Comparison of ENCODE assay signal across 12 mouse cellular contexts in the genomic region with DNA sequence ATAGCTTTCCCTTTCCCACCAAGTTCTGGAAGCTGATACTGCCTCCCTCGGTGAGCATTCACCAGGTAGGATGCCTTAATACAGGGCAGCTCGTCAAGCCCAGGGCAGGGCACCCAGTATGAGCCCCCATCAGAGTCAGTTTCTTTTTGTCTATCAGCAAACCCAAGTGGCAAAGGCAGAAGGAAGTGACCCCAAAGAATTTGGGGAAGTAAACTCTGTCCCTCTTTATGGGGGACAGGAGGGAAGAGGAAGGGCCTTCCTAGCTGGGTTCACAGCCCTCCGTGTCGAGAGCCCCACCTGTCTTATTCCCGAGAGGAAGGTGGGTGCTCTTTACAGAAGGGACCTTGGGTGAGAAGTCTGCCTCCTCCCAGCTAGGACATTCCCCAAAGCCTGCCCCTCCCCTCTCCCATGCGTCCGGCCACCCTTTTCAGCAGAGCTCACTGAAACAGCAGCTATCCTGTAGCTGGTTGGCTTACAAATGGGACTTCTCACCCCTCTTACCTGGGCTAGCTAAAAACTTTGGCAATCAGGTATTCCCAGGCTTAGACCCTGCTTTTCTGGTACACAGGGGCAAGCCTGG. TPM values are rescaled to one million over a fixed set of nuclear protein-coding genes. Genes with fewer than 3 reads are reported as not detected.
DNase-seq lines count a peak whose midpoint lies in the region; ATAC-seq lines count a peak whose summit lies in the region.
"Had no signal": no experiment of that assay in that cellular context is flagged by ENCODE, and none has a peak within 500 bp of the region (broad histone marks: within the 10 kb centered on the region; RNA-seq: fewer than 3 reads in every experiment).

No protein-coding gene starts in this region.

- no peaks in the 10 kb centered on the region for H3K9me3 ChIP-seq in heart, embryonic 13.5 days
- H3K9me3 ChIP-seq in midbrain, embryonic 12.5 days: no peaks in the 10 kb centered on the region
- no peaks in the 10 kb centered on the region for H3K9me3 ChIP-seq in midbrain, embryonic 15.5 days
- H3K9me3 ChIP-seq in forebrain, embryonic 16.5 days (ENCODE audit: control insufficient read depth, low read length): no peaks in the 10 kb centered on the region
- H3K9me3 ChIP-seq: limb, embryonic 12.5 days had no signal

- DNase-seq in heart, postnatal 10 days: no peak
- DNase-seq in splenic B cell, adult 2 months (ENCODE audit: low read depth, low spot score): peak; percentile 56
- no peak for DNase-seq in layer of hippocampus, postnatal 10 days (ENCODE audit: low spot score in 2 of 2)
- no peak for DNase-seq in right cerebral cortex, adult 2 months (ENCODE audit: low spot score in 2 of 2)
- DNase-seq: thymus, adult 2 months had no signal

- 59% methylated on average over 7 of the region's 7 CpGs for WGBS in heart, embryonic 13.5 days
- 54% methylated on average over 7 of the region's 7 CpGs for WGBS in midbrain, embryonic 12.5 days
- WGBS in midbrain, embryonic 15.5 days: 54% methylated on average over 7 of the region's 7 CpGs
- WGBS in forebrain, embryonic 16.5 days: 48% methylated on average over 7 of the region's 7 CpGs

- H3K36me3 ChIP-seq in heart, embryonic 13.5 days: no peaks in the 10 kb centered on the region
- H3K36me3 ChIP-seq in midbrain, embryonic 12.5 days: no peaks in the 10 kb centered on the region
- no peaks in the 10 kb centered on the region for H3K36me3 ChIP-seq in midbrain, embryonic 15.5 days (replicated peaks)
- no peaks in the 10 kb centered on the region for H3K36me3 ChIP-seq in forebrain, embryonic 16.5 days (ENCODE audit: control insufficient read depth, insufficient read depth)
- H3K36me3 ChIP-seq in splenic B cell, adult 2 months (ENCODE audit: control insufficient read depth, insufficient read depth, low read length, poor library complexity, severe bottlenecking): no peaks in the 10 kb centered on the region
- H3K36me3 ChIP-seq: limb, embryonic 12.5 days had no signal

- no peak overlapping the region for H3K4me2 ChIP-seq in heart, embryonic 13.5 days
- H3K4me2 ChIP-seq in midbrain, embryonic 12.5 days (replicated peaks): no peak overlapping the region
- H3K4me2 ChIP-seq in midbrain, embryonic 15.5 days: no peak overlapping the region
- no peak overlapping the region for H3K4me2 ChIP-seq in forebrain, embryonic 16.5 days (ENCODE audit: low read length)
- H3K4me2 ChIP-seq: limb, embryonic 12.5 days had no signal

- intact Hi-C loops in heart, postnatal 10 days (cut with DNase I): no loop called here

- no peak for ATAC-seq in heart, embryonic 13.5 days (ENCODE audit: extremely low read depth, insufficient number of reproducible peaks, low FRiP score, low TSS enrichment)
- ATAC-seq in midbrain, embryonic 12.5 days (ENCODE audit: low FRiP score, low read depth): no peak
- no peak for ATAC-seq in midbrain, embryonic 15.5 days (replicated peaks)
- no peak for ATAC-seq in forebrain, embryonic 16.5 days

- no peak overlapping the region for H3K4me3 ChIP-seq in heart, embryonic 13.5 days
- H3K4me3 ChIP-seq in midbrain, embryonic 12.5 days: no peak overlapping the region
- no peak overlapping the region for H3K4me3 ChIP-seq in midbrain, embryonic 15.5 days
- no peak overlapping the region for H3K4me3 ChIP-seq in forebrain, embryonic 16.5 days (replicated peaks; ENCODE audit: low read length)
- H3K4me3 ChIP-seq: limb, embryonic 12.5 days had no signal

- peaks cover 78% of the 10 kb centered on the region for H3K4me1 ChIP-seq in heart, embryonic 13.5 days
- H3K4me1 ChIP-seq in midbrain, embryonic 12.5 days: peaks cover 68% of the 10 kb centered on the region
- peaks cover 41% of the 10 kb centered on the region for H3K4me1 ChIP-seq in midbrain, embryonic 15.5 days
- peaks cover 62% of the 10 kb centered on the region for H3K4me1 ChIP-seq in forebrain, embryonic 16.5 days (replicated peaks; ENCODE audit: control insufficient read depth, insufficient read depth, low read length)

- peak overlapping the region; percentile 6; the same call in 1 of the 2 replicates for H3K9ac ChIP-seq in heart, embryonic 13.5 days
- H3K9ac ChIP-seq in midbrain, embryonic 12.5 days (replicated peaks): no peak overlapping the region
- no peak overlapping the region for H3K9ac ChIP-seq in midbrain, embryonic 15.5 days
- no peak overlapping the region for H3K9ac ChIP-seq in forebrain, embryonic 16.5 days (replicated peaks; ENCODE audit: low read depth, low read length)
- H3K9ac ChIP-seq: limb, embryonic 12.5 days had no signal

- no peak overlapping the region for H3K27ac ChIP-seq in heart, embryonic 13.5 days (replicated peaks)
- peak overlapping the region; percentile 83 for H3K27ac ChIP-seq in midbrain, embryonic 12.5 days (replicated peaks)
- H3K27ac ChIP-seq in midbrain, embryonic 15.5 days: no peak overlapping the region
- H3K27ac ChIP-seq in forebrain, embryonic 16.5 days (ENCODE audit: low read length): 0 out of 2 replicates have a peak overlapping the region, but pooled peaks have one; percentile 20

- no peaks in the 10 kb centered on the region for H3K27me3 ChIP-seq in heart, embryonic 13.5 days (replicated peaks)
- peaks cover 9% of the 10 kb centered on the region; the same call in 1 of the 2 replicates for H3K27me3 ChIP-seq in midbrain, embryonic 12.5 days
- no peaks in the 10 kb centered on the region for H3K27me3 ChIP-seq in midbrain, embryonic 15.5 days (replicated peaks)
- no peaks in the 10 kb centered on the region for H3K27me3 ChIP-seq in forebrain, embryonic 16.5 days (replicated peaks; ENCODE audit: control insufficient read depth, insufficient read depth, low read length)
- no peaks in the 10 kb centered on the region for H3K27me3 ChIP-seq in splenic B cell, adult 2 months (ENCODE audit: control insufficient read depth, insufficient read depth, low read length, poor library complexity, severe bottlenecking)
- H3K27me3 ChIP-seq: limb, embryonic 12.5 days had no signal

RNA-seq across cellular contexts. Expression of a gene that starts 15.9 kb away (rescaled TPM):
- polyA plus RNA-seq in heart, embryonic 13.5 days (2015; fragmentation: Nextera tagmentation; extraction: Ambion mirVana): 0.59 and 0.75 TPM in 2 replicates
- not detected for total RNA-seq in heart, postnatal 10 days (2021)
- polyA plus RNA-seq in midbrain, embryonic 12.5 days (2016; fragmentation: Nextera tagmentation; extraction: Ambion mirVana): not detected in 2 replicates
- polyA plus RNA-seq in midbrain, embryonic 15.5 days (2015; fragmentation: Nextera tagmentation; extraction: Ambion mirVana): 0.09 and 0.10 TPM in 2 replicates
- polyA plus RNA-seq in forebrain, embryonic 16.5 days (2015; fragmentation: Nextera tagmentation; extraction: Ambion mirVana): 0.14 TPM in 1 of 2 replicates, not detected in the other
- total RNA-seq in layer of hippocampus, postnatal 10 days (2021): under 1 TPM; 0.51 to 0.53 TPM
- total RNA-seq: adrenal gland, adult 18-20 months had no signal
- polyA plus RNA-seq: embryonic facial prominence, embryonic 11.5 days; limb, embryonic 12.5 days had no signal

RNA-seq across cellular contexts. Expression of a gene that starts 16.2 kb away (rescaled TPM):
- polyA plus RNA-seq in heart, embryonic 13.5 days (2015; fragmentation: Nextera tagmentation; extraction: Ambion mirVana): 33.1 and 37.0 TPM in 2 replicates
- total RNA-seq in heart, postnatal 10 days (2021): 10 to 100 TPM; 30.3 to 32.9 TPM
- polyA plus RNA-seq in midbrain, embryonic 12.5 days (2016; fragmentation: Nextera tagmentation; extraction: Ambion mirVana): 162 and 172 TPM in 2 replicates
- polyA plus RNA-seq in midbrain, embryonic 15.5 days (2015; fragmentation: Nextera tagmentation; extraction: Ambion mirVana): 37.2 and 42.2 TPM in 2 replicates
- 56.0 and 66.4 TPM in 2 replicates for polyA plus RNA-seq in forebrain, embryonic 16.5 days (2015; fragmentation: Nextera tagmentation; extraction: Ambion mirVana)
- 10 to 100 TPM; 13.1 to 14.3 TPM for total RNA-seq in layer of hippocampus, postnatal 10 days (2021)

RNA-seq across cellular contexts. Expression of a gene that starts 58.1 kb away (rescaled TPM):
- polyA plus RNA-seq in heart, embryonic 13.5 days (2015; fragmentation: Nextera tagmentation; extraction: Ambion mirVana): 22.8 and 26.3 TPM in 2 replicates
- total RNA-seq in heart, postnatal 10 days (2021): 10 to 100 TPM; 18.1 to 25.8 TPM
- 10.9 and 15.0 TPM in 2 replicates for polyA plus RNA-seq in midbrain, embryonic 12.5 days (2016; fragmentation: Nextera tagmentation; extraction: Ambion mirVana)
- polyA plus RNA-seq in midbrain, embryonic 15.5 days (2015; fragmentation: Nextera tagmentation; extraction: Ambion mirVana): 15.2 and 21.1 TPM in 2 replicates
- polyA plus RNA-seq in forebrain, embryonic 16.5 days (2015; fragmentation: Nextera tagmentation; extraction: Ambion mirVana): 7.8 and 12.6 TPM in 2 replicates
- 1 to 10 TPM; 5.3 to 9.5 TPM for total RNA-seq in layer of hippocampus, postnatal 10 days (2021)

Comparison
In these comparisons a context has a peak if more than half of its experiments do, and no peak if none do; other contexts are left out.
1. H3K27ac ChIP-seq: peak in midbrain, embryonic 12.5 days (single experiment) and forebrain, embryonic 16.5 days (single experiment); none in heart, embryonic 13.5 days (single experiment) and midbrain, embryonic 15.5 days (single experiment).